Mouse (Mus musculus) heart, adult 18-20 months (tissue): ENCODE measurements at regions not wholly inside any gene's neighbourhood (a gene's known extent, or its start where the extent isn't known, plus 50 kb on each side); places are given as distances from the start of the nearest gene placed in this dataset.

Experiments used
- DNase-seq, 2 experiments: peaks; one replicate each; pipeline ENCODE4 v3.0.0; 2021 to 2022; ENCODE audit warnings: mixed read lengths in 1 of 2

- DNase-seq: no peak
These were observed 236.5 kb downstream of the Mtx2 start for GRCm38 (mm10) chr2:75062189-75062510.

- DNase-seq: no peak
These were observed 239.0 kb downstream of the Mtx2 start for GRCm38 (mm10) chr2:75064406-75065115.

- DNase-seq: no peak
These were observed 239.7 kb downstream of the Mtx2 start for GRCm38 (mm10) chr2:75065304-75065703.

- no peak for DNase-seq
These were observed 243.7 kb downstream of the Mtx2 start for GRCm38 (mm10) chr2:75069321-75069720.

GRCm38 (mm10) chr2:75072021-75072420, 246.4 kb downstream of the Mtx2 start:
- no peak for DNase-seq

- no peak for DNase-seq
These were observed 246.9 kb downstream of the Mtx2 start for GRCm38 (mm10) chr2:75072471-75072870.

GRCm38 (mm10) chr2:75073178-75073577, 247.6 kb downstream of the Mtx2 start:
- DNase-seq: no peak

GRCm38 (mm10) chr2:75087164-75087563, 261.6 kb downstream of the Mtx2 start:
- no peak for DNase-seq

- no peak for DNase-seq
These were observed 263.6 kb downstream of the Mtx2 start for GRCm38 (mm10) chr2:75089186-75089585.

GRCm38 (mm10) chr2:75089616-75090015, 264.0 kb downstream of the Mtx2 start:
- DNase-seq: no peak

GRCm38 (mm10) chr2:75090439-75090838, 264.8 kb downstream of the Mtx2 start:
- DNase-seq: no peak

- no peak for DNase-seq
These were observed 275.9 kb downstream of the Mtx2 start for GRCm38 (mm10) chr2:75101501-75101900.

- peak; percentile 39 to 40 for DNase-seq
These were observed 287.1 kb downstream of the Mtx2 start for GRCm38 (mm10) chr2:75112751-75113150.

- DNase-seq: no peak
These were observed 288.8 kb downstream of the Mtx2 start for GRCm38 (mm10) chr2:75114375-75114774.

GRCm38 (mm10) chr2:75118348-75118926, 292.8 kb downstream of the Mtx2 start:
- DNase-seq: no peak

- no peak for DNase-seq
These were observed 294.0 kb downstream of the Mtx2 start for GRCm38 (mm10) chr2:75119599-75119998.

- no peak for DNase-seq
These were observed 307.9 kb downstream of the Mtx2 start for GRCm38 (mm10) chr2:75133298-75134080.

GRCm38 (mm10) chr2:75136618-75137017, 311.0 kb downstream of the Mtx2 start:
- DNase-seq: no peak

- no peak for DNase-seq
These were observed 311.8 kb downstream of the Mtx2 start for GRCm38 (mm10) chr2:75137133-75137982.

- DNase-seq: peak; percentile 60 to 85
These were observed 312.6 kb downstream of the Mtx2 start for GRCm38 (mm10) chr2:75137983-75138745.

- no peak for DNase-seq
These were observed 313.1 kb downstream of the Mtx2 start for GRCm38 (mm10) chr2:75138746-75139060.

- no peak for DNase-seq
These were observed 313.9 kb downstream of the Mtx2 start for GRCm38 (mm10) chr2:75139544-75139943.
